Mouse (Mus musculus): ENCODE measurements around the gene Oas1a.

- no peak for TF ChIP-seq POLR2A (IDR thresholded peaks at IDR 0.05; ENCODE audit: extremely low read depth, insufficient read depth, low read length)
- no peak for TF ChIP-seq CTCF (IDR thresholded peaks at IDR 0.05; ENCODE audit: extremely low read depth, insufficient read depth, low read length)
Observed at GRCm38 (mm10) chr5:120869436-120870015, 37.8 kb downstream of the Oas1a start.

All from cortical plate, adult 2 months (tissue).